Mouse (Mus musculus): ENCODE results near the gene Zfp764.
"Not testable (repeated sequence)": the region's sequence is repeated elsewhere in the genome, so short reads cannot be mapped to it uniquely, and the experiment has no call there.

The Zfp764 gene

DNA sequence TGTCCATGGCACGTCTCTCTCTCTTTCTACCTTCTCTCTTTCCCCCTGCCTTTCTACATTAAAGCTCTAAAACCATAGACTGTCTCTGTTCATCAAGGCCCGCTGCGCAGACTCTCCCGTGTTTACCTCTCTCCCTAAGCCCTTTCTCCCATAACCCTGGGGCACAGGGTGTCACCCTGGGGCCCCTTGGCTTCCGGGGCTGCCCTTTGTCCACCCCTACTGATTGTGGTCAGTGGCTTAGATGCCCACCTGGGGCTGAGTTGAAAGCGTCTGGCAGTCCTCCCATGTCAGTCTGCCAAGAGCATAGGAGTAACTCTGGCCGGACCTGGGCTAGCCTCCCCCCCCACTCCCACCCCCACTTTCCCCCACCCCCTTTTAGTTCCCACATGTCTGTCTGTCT, 16.3 kb downstream of the Zfp764 start:
- DNase-seq (ENCODE audit: low spot score): no peak

GRCm38 (mm10) chr7:127388201-127388600, 18.4 kb downstream of the Zfp764 start:
- not testable (repeated sequence) for DNase-seq (ENCODE audit: low spot score)

DNA sequence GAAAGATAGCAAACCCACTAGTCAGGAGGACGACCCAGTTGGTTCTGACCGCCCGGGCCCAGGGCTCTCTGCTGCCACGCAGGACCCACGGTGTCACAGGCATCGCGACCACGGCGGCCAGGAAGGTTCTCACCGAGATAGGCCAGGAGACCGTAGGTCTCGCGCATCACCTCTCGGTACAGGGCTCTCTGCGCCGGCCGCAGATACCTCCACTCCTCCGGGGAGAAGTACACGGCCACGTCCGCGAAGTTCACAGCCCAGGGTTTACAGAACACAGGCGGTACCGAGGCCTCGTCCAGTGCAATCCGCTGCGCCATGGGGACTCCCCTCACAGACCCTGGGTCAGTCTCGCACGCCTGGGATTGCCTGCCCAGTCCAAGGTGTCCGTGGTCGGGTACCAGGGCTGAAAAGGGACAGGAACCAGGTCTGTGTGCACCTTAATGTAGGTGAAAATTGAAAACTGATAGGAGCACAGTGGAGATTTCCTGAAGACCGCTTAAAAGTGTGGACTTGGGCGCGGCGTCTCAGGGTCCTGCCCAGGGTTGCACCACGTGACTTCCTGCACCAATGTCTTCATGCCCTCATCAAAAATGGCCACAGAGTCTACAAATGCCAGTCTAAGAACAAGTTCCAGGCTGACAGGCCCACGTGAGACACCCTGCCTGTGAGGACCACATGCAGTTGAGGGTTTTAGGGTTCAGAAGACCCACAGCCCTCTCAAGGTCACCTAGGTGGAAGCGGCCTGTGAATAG, 19.8 kb downstream of the Zfp764 start, which contains the start of gene 9130019O22Rik:
TSS of gene 9130019O22Rik (minus strand) at position 526 of the 752 bp plus-strand sequence.
- DNase-seq (ENCODE audit: low spot score): peak; percentile 94

GRCm38 (mm10) chr7:127385560-127385959, 21.1 kb downstream of the Zfp764 start:
- not testable (repeated sequence) for DNase-seq (ENCODE audit: low spot score)

- no peak for DNase-seq (ENCODE audit: low spot score)
Measured at GRCm38 (mm10) chr7:127378310-127378921, 28.2 kb downstream of the Zfp764 start.

DNA sequence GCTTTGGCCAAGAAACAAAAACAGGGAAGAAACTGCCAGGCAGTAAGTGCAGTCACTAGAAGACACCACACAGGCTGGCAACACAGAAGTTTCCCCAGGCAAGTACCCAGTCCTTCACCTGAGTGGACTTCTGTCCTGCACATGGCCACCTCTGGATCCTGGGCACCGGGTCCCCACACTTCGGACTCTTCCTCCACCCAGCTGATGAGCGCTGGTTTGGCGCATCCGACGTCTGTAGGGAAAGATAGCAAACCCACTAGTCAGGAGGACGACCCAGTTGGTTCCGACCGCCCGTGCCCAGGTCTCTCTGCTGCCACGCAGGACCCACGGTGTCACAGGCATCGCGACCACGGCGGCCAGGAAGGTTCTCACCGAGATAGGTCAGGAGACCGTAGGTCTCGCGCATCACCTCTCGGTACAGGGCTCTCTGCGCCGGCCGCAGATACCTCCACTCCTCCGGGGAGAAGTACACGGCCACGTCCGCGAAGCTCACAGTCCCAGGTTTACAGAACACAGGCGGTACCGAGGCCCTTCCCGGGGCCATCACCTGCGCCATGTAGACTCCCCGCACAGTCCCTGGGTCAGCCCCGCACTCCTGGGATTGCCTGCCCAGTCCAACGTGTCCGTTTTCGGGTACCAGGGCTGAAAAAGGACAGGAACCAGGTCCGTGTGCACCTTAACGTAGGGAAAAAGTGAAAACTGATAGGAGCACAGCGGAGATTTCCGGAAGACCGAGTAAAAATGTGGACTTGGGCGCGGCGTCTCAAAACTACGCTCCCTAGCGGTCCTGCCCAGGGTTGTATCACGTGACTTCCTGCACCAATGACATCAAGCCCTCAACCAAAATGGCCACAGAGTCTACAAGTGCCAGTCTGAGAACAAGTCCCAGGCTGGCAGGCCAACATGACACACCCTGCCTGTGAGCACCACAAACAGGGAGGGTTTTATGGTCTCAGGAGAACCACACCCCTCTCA, 31.1 kb downstream of the Zfp764 start, which contains the start of gene Zfp747:
TSS of gene Zfp747 (minus strand) at position 780 of the 975 bp plus-strand sequence.
- DNase-seq (ENCODE audit: low spot score): peak; percentile 95

DNA sequence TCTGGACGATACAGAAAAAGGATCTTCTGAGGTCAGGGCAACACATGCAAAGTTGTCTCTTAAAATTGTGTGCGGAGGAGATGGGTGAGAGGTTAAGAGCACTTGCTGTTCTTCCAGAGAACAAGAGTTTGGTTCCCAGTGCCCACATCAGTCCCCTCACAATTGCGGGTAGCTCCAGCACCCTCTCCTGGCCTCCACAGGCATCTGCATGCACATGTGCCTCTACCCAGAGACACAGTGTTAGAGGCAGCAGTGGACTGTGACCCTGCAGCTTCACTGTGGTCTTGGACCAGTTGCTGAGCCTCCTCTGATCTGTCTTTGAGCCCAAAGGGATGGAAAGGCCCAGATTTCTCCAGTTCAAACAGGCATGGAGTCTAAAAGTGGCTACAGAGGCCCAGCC, 34.8 kb downstream of the Zfp764 start:
- not testable (repeated sequence) for DNase-seq (ENCODE audit: low spot score)

- no peak for DNase-seq (ENCODE audit: low spot score)
Measured at GRCm38 (mm10) chr7:127371213-127371612, 35.4 kb downstream of the Zfp764 start.

DNA sequence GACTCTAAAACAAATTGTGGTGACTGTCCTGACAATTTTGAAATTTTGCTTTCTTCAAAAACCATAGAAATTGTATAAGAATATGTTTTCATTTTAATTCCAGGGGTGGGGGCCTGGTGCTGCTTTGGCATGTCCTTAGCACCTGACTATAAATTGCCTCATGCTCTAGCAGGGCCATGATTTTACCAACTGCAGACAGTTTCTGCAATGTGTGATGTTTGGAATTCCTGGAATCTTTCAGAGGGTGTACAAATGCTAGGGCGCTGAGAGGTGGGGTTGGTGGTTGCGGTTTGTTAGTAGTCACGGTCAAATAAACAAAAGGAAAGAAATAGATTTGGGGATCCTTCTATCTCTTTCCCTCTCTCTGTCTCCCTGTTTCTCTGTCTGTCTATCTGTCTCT, 40.4 kb downstream of the Zfp764 start:
- DNase-seq (ENCODE audit: low spot score): no peak

- no peak for DNase-seq (ENCODE audit: low spot score)
Measured at GRCm38 (mm10) chr7:127364166-127364565, 42.5 kb downstream of the Zfp764 start.

- DNase-seq (ENCODE audit: low spot score): peak; percentile 44
Measured at GRCm38 (mm10) chr7:127363475-127363921, 43.1 kb downstream of the Zfp764 start.

DNA sequence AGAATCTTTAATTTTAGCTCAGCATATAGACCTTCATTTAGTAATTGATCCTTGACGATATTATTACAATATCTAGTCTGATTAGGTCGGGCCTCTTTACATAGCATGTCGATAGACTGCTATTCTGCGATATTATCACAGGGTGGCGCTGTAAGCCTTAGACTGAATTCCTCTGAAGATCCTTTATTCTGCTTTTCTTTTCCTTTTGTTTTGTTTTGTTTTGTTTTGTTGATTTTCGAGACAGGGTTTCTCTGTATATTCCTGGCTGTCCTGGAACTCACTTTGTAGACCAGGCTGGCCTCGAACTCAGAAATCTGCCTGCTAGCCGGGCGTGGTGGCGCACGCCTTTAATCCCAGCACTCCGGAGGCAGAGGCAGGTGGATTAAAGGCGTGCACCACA, 44.2 kb downstream of the Zfp764 start:
- peak; percentile 87 for DNase-seq (ENCODE audit: low spot score)

DNA sequence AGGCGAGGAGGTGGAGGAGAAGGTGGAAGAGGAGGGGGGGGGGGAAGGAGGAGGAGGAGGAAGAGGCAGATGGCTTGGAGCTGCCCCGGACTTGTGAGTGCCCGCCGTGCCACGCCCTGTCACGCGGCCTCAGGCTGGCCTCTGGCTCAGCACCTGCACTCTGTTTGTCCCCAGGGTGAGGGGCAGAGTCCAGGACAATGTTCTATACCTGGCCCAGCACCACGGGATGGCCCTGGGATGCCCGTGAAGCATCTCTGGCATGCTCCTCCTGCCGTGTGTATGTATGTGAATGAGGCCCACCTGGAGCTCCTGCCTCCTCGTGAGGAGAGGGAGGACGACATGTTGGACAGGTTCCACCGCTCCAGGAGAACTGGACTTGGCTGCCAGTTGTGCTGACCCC, 45.2 kb downstream of the Zfp764 start:
- DNase-seq (ENCODE audit: low spot score): no peak

- no peak for DNase-seq (ENCODE audit: low spot score)
Measured at GRCm38 (mm10) chr7:127360265-127360664, 46.4 kb downstream of the Zfp764 start.

- DNase-seq (ENCODE audit: low spot score): no peak
Measured at GRCm38 (mm10) chr7:127358472-127358871, 48.1 kb downstream of the Zfp764 start.

GRCm38 (mm10) chr7:127357871-127358270, 48.8 kb downstream of the Zfp764 start:
- DNase-seq (ENCODE audit: low spot score): no peak

GRCm38 (mm10) chr7:127355796-127356195, 50.8 kb downstream of the Zfp764 start:
- no peak for DNase-seq (ENCODE audit: low spot score)
